Mouse (Mus musculus) embryonic fibroblast, embryonic 13.5 days (primary cell): ENCODE measurements around the gene Klk1.

Experiments used
- CTCF ChIP-seq: IDR thresholded peaks from 2 replicates; pipeline ENCODE4 v1.5.1; 2011; ENCODE audit warnings: mild to moderate bottlenecking, control low read depth, low read length, moderate library complexity, borderline replicate concordance; ENCODE audit not compliant: insufficient read depth
- POLR2A ChIP-seq: IDR thresholded peaks from 2 replicates; pipeline ENCODE4 v1.6.1; 2011; ENCODE audit warnings: low read depth, mild to moderate bottlenecking, control low read depth, low read length, moderate library complexity

DNA sequence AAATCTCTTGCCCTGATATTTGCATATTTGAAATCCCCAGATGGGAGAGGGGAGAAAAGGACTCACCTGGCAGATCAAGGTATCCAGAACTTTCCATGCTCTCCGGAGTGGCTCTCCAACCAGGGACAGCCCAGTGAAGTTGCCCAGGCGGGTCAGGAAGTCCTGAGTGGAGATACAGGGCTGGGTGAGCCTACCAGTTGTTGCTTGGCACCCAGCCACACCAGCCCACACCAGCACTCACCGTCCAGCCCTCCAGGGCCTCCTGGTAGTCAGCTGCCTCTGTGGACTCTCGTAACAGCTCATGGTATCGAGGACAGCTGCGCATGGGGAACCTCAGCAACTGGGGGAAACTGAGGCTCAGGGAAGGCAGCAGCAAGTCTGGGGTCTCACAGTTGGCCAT is 29.8 kb downstream of the Klk1 start:
- TF ChIP-seq CTCF (no peak), POLR2A (0 out of 2 replicates have a peak, but pooled peaks have one; percentile 6)
